Mouse (Mus musculus): ENCODE results near the gene Efcab14. TPM values are rescaled to one million over a fixed set of nuclear protein-coding genes. Genes with fewer than 3 reads are reported as not detected.

The Efcab14 gene
- 15.4 TPM in 2 replicates for polyA plus RNA-seq (2012; rRNA removed)

DNA sequence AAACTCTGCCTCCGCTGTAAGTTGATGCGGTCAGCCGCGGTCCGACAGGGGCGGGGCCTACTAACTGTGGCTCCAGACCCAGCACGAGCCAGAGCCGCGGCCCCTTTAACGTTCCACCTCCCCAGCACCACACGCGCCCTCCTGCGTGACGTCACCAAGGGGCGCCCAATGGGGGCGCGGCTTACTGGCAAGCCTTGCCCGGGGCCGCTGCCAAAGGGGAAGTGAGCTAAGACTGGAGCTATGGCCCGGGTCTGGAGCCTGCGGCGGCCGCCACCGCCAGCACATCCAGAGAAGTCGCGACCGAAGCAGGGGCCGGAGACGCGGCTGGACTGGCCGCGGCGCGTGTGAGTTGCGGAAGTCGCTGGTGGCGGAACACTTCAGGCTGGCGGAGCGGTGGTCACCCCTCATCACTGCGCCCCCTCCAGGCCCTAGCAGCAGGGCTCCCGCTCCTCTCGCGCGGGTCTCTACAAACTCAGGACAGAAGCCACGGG lies at the start of gene Efcab14:
Efcab14 (plus strand) TSS at position 194 of the 491 bp plus-strand sequence.

DNA sequence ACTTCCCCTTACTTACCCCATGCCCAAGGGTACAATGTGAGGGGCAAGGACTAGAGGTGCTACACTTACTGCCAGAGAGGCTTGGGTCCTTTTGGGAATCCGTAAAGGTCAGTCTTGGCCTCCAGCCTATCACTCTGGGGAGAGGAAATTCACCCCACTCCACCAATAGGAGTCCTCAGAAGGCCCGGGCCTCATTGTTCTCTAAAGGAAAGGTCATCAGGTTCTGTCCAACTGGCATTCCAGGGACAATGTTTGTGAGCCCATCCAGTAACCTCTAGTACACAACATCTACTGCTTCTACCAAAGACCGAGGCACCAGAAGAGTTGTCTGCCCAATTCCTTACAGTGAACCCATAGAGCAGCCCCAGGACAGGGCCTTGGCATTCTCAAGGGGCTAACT lies 43.4 kb downstream of the Efcab14 start, which contains the start of gene Tex38:
Tex38 (minus strand) TSS at position 101 of the 400 bp plus-strand sequence.

DNA sequence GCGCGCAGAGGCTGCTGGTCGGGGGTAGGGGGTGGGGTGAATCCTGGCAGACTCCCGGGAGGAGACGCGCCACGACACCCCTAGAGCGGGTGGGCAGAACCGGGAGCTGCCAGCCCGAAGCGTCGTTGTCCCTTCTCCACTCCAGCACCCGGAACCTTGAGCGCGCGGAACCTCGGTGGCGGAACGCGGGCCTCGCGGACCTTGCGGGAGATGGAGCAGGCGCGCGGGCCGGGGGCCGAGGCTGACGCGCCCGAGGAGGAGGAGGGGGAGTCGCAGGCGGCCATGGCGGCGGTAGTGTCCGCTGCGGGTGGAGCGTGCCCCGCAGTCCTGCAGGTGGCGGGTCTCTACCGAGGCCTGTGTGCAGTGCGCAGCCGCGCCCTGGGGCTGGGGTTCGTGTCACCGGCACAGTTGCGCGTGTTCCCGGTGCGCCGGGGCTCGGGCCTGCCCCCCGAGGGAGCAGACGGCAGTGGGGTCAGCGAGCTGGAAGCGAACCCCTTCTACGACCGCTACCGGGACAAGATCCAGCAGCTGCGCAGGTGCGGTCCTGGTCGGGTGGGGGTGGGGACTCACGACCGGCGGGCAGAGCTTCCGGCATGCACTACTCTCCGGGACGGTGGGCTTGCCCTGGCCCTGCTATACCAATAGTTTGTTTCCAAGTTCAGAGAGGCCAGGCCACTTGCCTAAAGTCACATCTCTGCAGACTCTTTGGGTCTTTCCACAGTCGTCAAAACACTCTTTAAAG lies 47.4 kb downstream of the Efcab14 start, which contains the start of gene Atpaf1:
Atpaf1 (plus strand) TSS at position 44 of the 742 bp plus-strand sequence.

Other genes with a start within 250 kb of the Efcab14 start
- gene Cyp4a14, start 241.6 kb upstream of the Efcab14 start, polyA plus RNA-seq (2012; rRNA removed): not detected in 2 replicates
- gene Cyp4a10, start 219.5 kb upstream of the Efcab14 start, polyA plus RNA-seq (2012; rRNA removed): 0.03 TPM in 1 of 2 replicates, not detected in the other
- not detected in 2 replicates for gene Cyp4a31, start 174.1 kb upstream of the Efcab14 start, polyA plus RNA-seq (2012; rRNA removed)
- gene Cyp4a32, start 136.8 kb upstream of the Efcab14 start, polyA plus RNA-seq (2012; rRNA removed): not detected in 2 replicates
- gene Cyp4b1, start 90.0 kb upstream of the Efcab14 start, polyA plus RNA-seq (2012; rRNA removed): 1.8 and 2.1 TPM in 2 replicates
- 0.21 and 0.38 TPM in 2 replicates for gene Tex38, start 43.3 kb downstream of the Efcab14 start, polyA plus RNA-seq (2012; rRNA removed)
- 31.7 and 33.1 TPM in 2 replicates for gene Atpaf1, start 47.1 kb downstream of the Efcab14 start, polyA plus RNA-seq (2012; rRNA removed)
- gene Mob3c, start 90.3 kb downstream of the Efcab14 start, polyA plus RNA-seq (2012; rRNA removed): 5.5 and 6.7 TPM in 2 replicates
- 45.5 and 45.8 TPM in 2 replicates for gene Mknk1, start 101.5 kb downstream of the Efcab14 start, polyA plus RNA-seq (2012; rRNA removed)
- gene Kncn, start 146.7 kb downstream of the Efcab14 start, polyA plus RNA-seq (2012; rRNA removed): 0.15 and 0.22 TPM in 2 replicates
- 0.43 and 0.44 TPM in 2 replicates for gene 6430628N08Rik, start 152.9 kb downstream of the Efcab14 start, polyA plus RNA-seq (2012; rRNA removed)
- 2.2 and 2.4 TPM in 2 replicates for gene Dmbx1, start 202.2 kb downstream of the Efcab14 start, polyA plus RNA-seq (2012; rRNA removed)